Mouse (Mus musculus): ENCODE results near the gene Pgam1. TPM values are rescaled to one million over a fixed set of nuclear protein-coding genes. Genes with fewer than 3 reads are reported as not detected.

Gene Pgam1
- polyA plus RNA-seq, 2 experiments = 490 to 562 TPM

GRCm38 (mm10) chr19:41934124-41934523, 22.4 kb downstream of the Pgam1 start:
- peak overlapping the region; percentile 74 for H3K4me2 ChIP-seq (replicated peaks; ENCODE audit: low read depth, low read length, severe bottlenecking)
- no peaks in the 10 kb centered on the region for H3K27me3 ChIP-seq (ENCODE audit: control insufficient read depth, insufficient read depth, low read length)
- peaks cover 34% of the 10 kb centered on the region for H3K36me3 ChIP-seq (ENCODE audit: control insufficient read depth, insufficient read depth, low read length)
- WGBS = 17% methylated on average over 6 of the region's 6 CpGs
- no peaks in the 10 kb centered on the region for H3K9me3 ChIP-seq (ENCODE audit: control insufficient read depth, low read length)
- DNase-seq (ENCODE audit: low spot score) (no peak), ATAC-seq (ENCODE audit: low FRiP score, low read depth) (no peak)
- TF ChIP-seq POLR2A (IDR thresholded peaks at IDR 0.05; ENCODE audit: borderline replicate concordance, extremely low read depth, insufficient read depth, insufficient read length) = no peak
- H3K4me3 ChIP-seq (replicated peaks; ENCODE audit: low read length) = peak overlapping the region; percentile 71
- H3K4me1 ChIP-seq (ENCODE audit: control insufficient read depth, insufficient read depth, low read length) = peaks cover 11% of the 10 kb centered on the region; the same call in 1 of the 2 replicates
- no peak overlapping the region for H3K27ac ChIP-seq (replicated peaks; ENCODE audit: low read depth, low read length)
- H3K9ac ChIP-seq (ENCODE audit: low read depth, low read length, severe bottlenecking) = peak overlapping the region; percentile 83

- no peaks in the 10 kb centered on the region for H3K9me3 ChIP-seq (ENCODE audit: control insufficient read depth, low read length)
- H3K36me3 ChIP-seq (ENCODE audit: control insufficient read depth, insufficient read depth, low read length) = peaks cover 42% of the 10 kb centered on the region
- peaks cover 11% of the 10 kb centered on the region; the same call in 1 of the 2 replicates for H3K4me1 ChIP-seq (ENCODE audit: control insufficient read depth, insufficient read depth, low read length)
- H3K9ac ChIP-seq (ENCODE audit: low read depth, low read length, severe bottlenecking) = no peak overlapping the region
- no peak overlapping the region for H3K4me3 ChIP-seq (replicated peaks; ENCODE audit: low read length)
- no peak for TF ChIP-seq POLR2A (IDR thresholded peaks at IDR 0.05; ENCODE audit: borderline replicate concordance, extremely low read depth, insufficient read depth, insufficient read length)
- ATAC-seq (ENCODE audit: low FRiP score, low read depth) (no peak), DNase-seq (ENCODE audit: low spot score) (no peak)
- WGBS = 94% methylated on average over 1 of the region's 1 CpGs
- H3K27ac ChIP-seq (replicated peaks; ENCODE audit: low read depth, low read length) = no peak overlapping the region
- H3K27me3 ChIP-seq (ENCODE audit: control insufficient read depth, insufficient read depth, low read length) = no peaks in the 10 kb centered on the region
- no peak overlapping the region for H3K4me2 ChIP-seq (replicated peaks; ENCODE audit: low read depth, low read length, severe bottlenecking)
Observed at GRCm38 (mm10) chr19:41935921-41936320, 24.2 kb downstream of the Pgam1 start.

GRCm38 (mm10) chr19:41938539-41938938, 26.8 kb downstream of the Pgam1 start:
- Histone ChIP-seq H3K4me1 (ENCODE audit: control insufficient read depth, insufficient read depth, low read length) (peaks cover 7% of the 10 kb centered on the region; the same call in 1 of the 2 replicates), H3K4me3 (replicated peaks; ENCODE audit: low read length) (no peak overlapping the region), H3K9ac (ENCODE audit: low read depth, low read length, severe bottlenecking) (no peak overlapping the region), H3K36me3 (ENCODE audit: control insufficient read depth, insufficient read depth, low read length) (peaks cover 63% of the 10 kb centered on the region), H3K4me2 (replicated peaks; ENCODE audit: low read depth, low read length, severe bottlenecking) (no peak overlapping the region), H3K9me3 (ENCODE audit: control insufficient read depth, low read length) (no peaks in the 10 kb centered on the region), H3K27me3 (ENCODE audit: control insufficient read depth, insufficient read depth, low read length) (no peaks in the 10 kb centered on the region), H3K27ac (replicated peaks; ENCODE audit: low read depth, low read length) (no peak overlapping the region)
- no peak for DNase-seq (ENCODE audit: low spot score)
- ATAC-seq (ENCODE audit: low FRiP score, low read depth) = no peak
- no peak for TF ChIP-seq POLR2A (IDR thresholded peaks at IDR 0.05; ENCODE audit: borderline replicate concordance, extremely low read depth, insufficient read depth, insufficient read length)
- 91% methylated on average over 5 of the region's 5 CpGs for WGBS

GRCm38 (mm10) chr19:41943841-41944240, 32.1 kb downstream of the Pgam1 start:
- Histone ChIP-seq H3K4me2 (replicated peaks; ENCODE audit: low read depth, low read length, severe bottlenecking) (no peak overlapping the region), H3K36me3 (ENCODE audit: control insufficient read depth, insufficient read depth, low read length) (peaks cover 93% of the 10 kb centered on the region), H3K27ac (replicated peaks; ENCODE audit: low read depth, low read length) (no peak overlapping the region), H3K27me3 (ENCODE audit: control insufficient read depth, insufficient read depth, low read length) (no peaks in the 10 kb centered on the region), H3K4me1 (ENCODE audit: control insufficient read depth, insufficient read depth, low read length) (no peaks in the 10 kb centered on the region), H3K9ac (ENCODE audit: low read depth, low read length, severe bottlenecking) (no peak overlapping the region), H3K9me3 (ENCODE audit: control insufficient read depth, low read length) (no peaks in the 10 kb centered on the region), H3K4me3 (replicated peaks; ENCODE audit: low read length) (no peak overlapping the region)
- TF ChIP-seq POLR2A (IDR thresholded peaks at IDR 0.05; ENCODE audit: borderline replicate concordance, extremely low read depth, insufficient read depth, insufficient read length) = no peak
- ATAC-seq (ENCODE audit: low FRiP score, low read depth) (no peak), DNase-seq (ENCODE audit: low spot score) (no peak)
- WGBS = 90% methylated on average over 7 of the region's 7 CpGs

- no peak for TF ChIP-seq POLR2A (IDR thresholded peaks at IDR 0.05; ENCODE audit: borderline replicate concordance, extremely low read depth, insufficient read depth, insufficient read length)
- Histone ChIP-seq H3K36me3 (ENCODE audit: control insufficient read depth, insufficient read depth, low read length) (peaks cover 98% of the 10 kb centered on the region), H3K4me1 (ENCODE audit: control insufficient read depth, insufficient read depth, low read length) (no peaks in the 10 kb centered on the region), H3K27ac (replicated peaks; ENCODE audit: low read depth, low read length) (no peak overlapping the region), H3K9ac (ENCODE audit: low read depth, low read length, severe bottlenecking) (no peak overlapping the region), H3K4me3 (replicated peaks; ENCODE audit: low read length) (no peak overlapping the region), H3K9me3 (ENCODE audit: control insufficient read depth, low read length) (no peaks in the 10 kb centered on the region), H3K4me2 (replicated peaks; ENCODE audit: low read depth, low read length, severe bottlenecking) (no peak overlapping the region), H3K27me3 (ENCODE audit: control insufficient read depth, insufficient read depth, low read length) (no peaks in the 10 kb centered on the region)
- WGBS = 82% methylated on average over 4 of the region's 4 CpGs
- DNase-seq (ENCODE audit: low spot score) = peak; percentile 18
- peak; percentile 38; the same call in 1 of the 2 replicates for ATAC-seq (ENCODE audit: low FRiP score, low read depth)
Observed at GRCm38 (mm10) chr19:41952287-41952686, 40.6 kb downstream of the Pgam1 start.

- Histone ChIP-seq H3K36me3 (ENCODE audit: control insufficient read depth, insufficient read depth, low read length) (peaks cover 91% of the 10 kb centered on the region), H3K9me3 (ENCODE audit: control insufficient read depth, low read length) (no peaks in the 10 kb centered on the region), H3K27me3 (ENCODE audit: control insufficient read depth, insufficient read depth, low read length) (no peaks in the 10 kb centered on the region), H3K4me1 (ENCODE audit: control insufficient read depth, insufficient read depth, low read length) (no peaks in the 10 kb centered on the region), H3K9ac (ENCODE audit: low read depth, low read length, severe bottlenecking) (no peak overlapping the region), H3K27ac (replicated peaks; ENCODE audit: low read depth, low read length) (no peak overlapping the region), H3K4me2 (replicated peaks; ENCODE audit: low read depth, low read length, severe bottlenecking) (no peak overlapping the region), H3K4me3 (replicated peaks; ENCODE audit: low read length) (no peak overlapping the region)
- ATAC-seq (ENCODE audit: low FRiP score, low read depth) (no peak), DNase-seq (ENCODE audit: low spot score) (no peak)
- no peak for TF ChIP-seq POLR2A (IDR thresholded peaks at IDR 0.05; ENCODE audit: borderline replicate concordance, extremely low read depth, insufficient read depth, insufficient read length)
- WGBS = 88% methylated on average over 3 of the region's 3 CpGs
Observed at GRCm38 (mm10) chr19:41953574-41953973, 41.9 kb downstream of the Pgam1 start.

Other genes starting within 250 kb of the Pgam1 start
- gene Slit1, start 168.3 kb upstream of the Pgam1 start, polyA plus RNA-seq (2012; rRNA removed) = 0.68 and 0.85 TPM in 2 replicates
- 0.14 and 0.50 TPM in 2 replicates for gene Slit1, start 168.3 kb upstream of the Pgam1 start, polyA plus RNA-seq (2014; fragmentation: Nextera tagmentation; extraction: Ambion mirVana)
- 19.7 and 19.9 TPM in 2 replicates for gene Arhgap19, start 109.9 kb upstream of the Pgam1 start, polyA plus RNA-seq (2012; rRNA removed)
- 18.8 and 19.1 TPM in 2 replicates for gene Arhgap19, start 109.9 kb upstream of the Pgam1 start, polyA plus RNA-seq (2014; fragmentation: Nextera tagmentation; extraction: Ambion mirVana)
- gene Frat1, start 82.0 kb upstream of the Pgam1 start, polyA plus RNA-seq (2012; rRNA removed) = 1.5 and 1.9 TPM in 2 replicates
- 4.6 and 4.9 TPM in 2 replicates for gene Frat1, start 82.0 kb upstream of the Pgam1 start, polyA plus RNA-seq (2014; fragmentation: Nextera tagmentation; extraction: Ambion mirVana)
- gene Frat2, start 63.8 kb upstream of the Pgam1 start, polyA plus RNA-seq (2012; rRNA removed) = 3.6 and 4.7 TPM in 2 replicates
- gene Frat2, start 63.8 kb upstream of the Pgam1 start, polyA plus RNA-seq (2014; fragmentation: Nextera tagmentation; extraction: Ambion mirVana) = 1.9 and 3.2 TPM in 2 replicates
- 13.9 and 15.0 TPM in 2 replicates for gene Rrp12, start 15.8 kb upstream of the Pgam1 start, polyA plus RNA-seq (2012; rRNA removed)
- gene Rrp12, start 15.8 kb upstream of the Pgam1 start, polyA plus RNA-seq (2014; fragmentation: Nextera tagmentation; extraction: Ambion mirVana) = 13.2 TPM in 2 replicates
- gene Exosc1, start 21.5 kb downstream of the Pgam1 start, polyA plus RNA-seq (2012; rRNA removed) = 35.9 and 40.1 TPM in 2 replicates
- 74.9 and 76.1 TPM in 2 replicates for gene Exosc1, start 21.5 kb downstream of the Pgam1 start, polyA plus RNA-seq (2014; fragmentation: Nextera tagmentation; extraction: Ambion mirVana)
- 114 and 146 TPM in 2 replicates for gene Zdhhc16, start 21.6 kb downstream of the Pgam1 start, polyA plus RNA-seq (2012; rRNA removed)
- gene Zdhhc16, start 21.6 kb downstream of the Pgam1 start, polyA plus RNA-seq (2014; fragmentation: Nextera tagmentation; extraction: Ambion mirVana) = 76.1 and 79.2 TPM in 2 replicates
- gene Mms19, start 69.2 kb downstream of the Pgam1 start, polyA plus RNA-seq (2012; rRNA removed) = 83.7 and 102 TPM in 2 replicates
- 30.0 and 36.1 TPM in 2 replicates for gene Mms19, start 69.2 kb downstream of the Pgam1 start, polyA plus RNA-seq (2014; fragmentation: Nextera tagmentation; extraction: Ambion mirVana)
- gene Ubtd1, start 69.8 kb downstream of the Pgam1 start, polyA plus RNA-seq (2012; rRNA removed) = 38.9 and 50.1 TPM in 2 replicates
- 19.4 and 19.7 TPM in 2 replicates for gene Ubtd1, start 69.8 kb downstream of the Pgam1 start, polyA plus RNA-seq (2014; fragmentation: Nextera tagmentation; extraction: Ambion mirVana)
- gene Ankrd2, start 124.1 kb downstream of the Pgam1 start, polyA plus RNA-seq (2012; rRNA removed) = 0.58 and 0.96 TPM in 2 replicates
- 0.66 and 1.5 TPM in 2 replicates for gene Ankrd2, start 124.1 kb downstream of the Pgam1 start, polyA plus RNA-seq (2014; fragmentation: Nextera tagmentation; extraction: Ambion mirVana)
- 3.5 and 3.7 TPM in 2 replicates for gene Hoga1, start 133.7 kb downstream of the Pgam1 start, polyA plus RNA-seq (2012; rRNA removed)
- gene Hoga1, start 133.7 kb downstream of the Pgam1 start, polyA plus RNA-seq (2014; fragmentation: Nextera tagmentation; extraction: Ambion mirVana) = 2.0 and 2.4 TPM in 2 replicates
- 0.34 and 0.49 TPM in 2 replicates for gene 4933411K16Rik, start 140.3 kb downstream of the Pgam1 start, polyA plus RNA-seq (2012; rRNA removed)
- gene 4933411K16Rik, start 140.3 kb downstream of the Pgam1 start, polyA plus RNA-seq (2014; fragmentation: Nextera tagmentation; extraction: Ambion mirVana) = 0.33 TPM in 1 of 2 replicates, not detected in the other
- 22.8 and 25.8 TPM in 2 replicates for gene Morn4, start 174.4 kb downstream of the Pgam1 start, polyA plus RNA-seq (2012; rRNA removed)
- 20.0 and 25.5 TPM in 2 replicates for gene Morn4, start 174.4 kb downstream of the Pgam1 start, polyA plus RNA-seq (2014; fragmentation: Nextera tagmentation; extraction: Ambion mirVana)
- gene Pi4k2a, start 178.5 kb downstream of the Pgam1 start, polyA plus RNA-seq (2012; rRNA removed) = 34.4 and 38.1 TPM in 2 replicates
- gene Pi4k2a, start 178.5 kb downstream of the Pgam1 start, polyA plus RNA-seq (2014; fragmentation: Nextera tagmentation; extraction: Ambion mirVana) = 29.9 and 32.8 TPM in 2 replicates
- 16.5 and 17.6 TPM in 2 replicates for gene Avpi1, start 217.1 kb downstream of the Pgam1 start, polyA plus RNA-seq (2012; rRNA removed)
- gene Avpi1, start 217.1 kb downstream of the Pgam1 start, polyA plus RNA-seq (2014; fragmentation: Nextera tagmentation; extraction: Ambion mirVana) = 34.2 and 34.8 TPM in 2 replicates
- gene Marveld1, start 235.5 kb downstream of the Pgam1 start, polyA plus RNA-seq (2012; rRNA removed) = 105 and 131 TPM in 2 replicates
- gene Marveld1, start 235.5 kb downstream of the Pgam1 start, polyA plus RNA-seq (2014; fragmentation: Nextera tagmentation; extraction: Ambion mirVana) = 25.4 and 36.4 TPM in 2 replicates